Mouse (Mus musculus) olfactory bulb, adult 2 months (tissue): ENCODE measurements at regions not wholly inside any gene's neighbourhood (a gene's known extent, or its start where the extent isn't known, plus 50 kb on each side); places are given as distances from the start of the nearest gene placed in this dataset.

Experiments
- CTCF ChIP-seq: fragments of 200-500 bp; IDR thresholded peaks from 2 replicates; pipeline ENCODE4 v1.5.1; 2012; ENCODE audit warnings: low read depth, mild to moderate bottlenecking, low read length, moderate library complexity; ENCODE audit not compliant: insufficient read depth
- POLR2A ChIP-seq: fragments of 200-500 bp; IDR thresholded peaks from 2 replicates; pipeline ENCODE4 v1.6.1; 2012; ENCODE audit warnings: mild to moderate bottlenecking, low read depth, low read length, moderate library complexity; ENCODE audit not compliant: insufficient read depth

DNA sequence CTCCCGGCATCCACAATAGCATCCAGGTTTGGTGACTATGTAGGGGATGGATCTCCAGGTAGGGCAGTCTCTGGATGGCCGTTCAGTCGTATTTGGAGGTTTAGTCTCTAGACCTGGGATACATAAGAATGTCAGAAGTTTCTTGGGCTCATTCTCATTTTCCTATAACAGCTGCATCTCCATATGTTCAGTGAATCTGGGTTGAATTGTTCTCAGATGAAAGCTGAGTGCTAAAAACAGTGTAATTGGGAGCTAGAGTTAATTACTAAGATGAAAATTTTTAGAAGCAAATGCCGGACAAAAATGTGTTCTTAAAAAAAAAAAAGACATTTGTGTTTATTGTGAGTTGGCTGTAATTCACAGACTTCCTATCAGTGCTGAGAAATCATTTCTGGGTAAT, 57.3 kb upstream of the Myo16 start:
- TF ChIP-seq CTCF (no peak), POLR2A (no peak)
